Mouse (Mus musculus) spleen, adult 12 weeks (tissue): Measurements from ENCODE around the gene Sectm1b.
"Not testable (repeated sequence)": the region's sequence is repeated elsewhere in the genome, so short reads cannot be mapped to it uniquely, and the experiment has no call there.

Experiments used
- DNase-seq: peaks from one replicate; pipeline ENCODE4 v3.0.0; 2022; ENCODE audit warnings: low spot score

The Sectm1b gene

GRCm38 (mm10) chr11:121069662-121070061 is 6.3 kb upstream of the Sectm1b start:
- DNase-seq: not testable (repeated sequence)

GRCm38 (mm10) chr11:121067895-121068294 is 4.5 kb upstream of the Sectm1b start:
- DNase-seq: no peak

- DNase-seq: no peak
Observed at GRCm38 (mm10) chr11:121064197-121064596, 828 bp upstream of the Sectm1b start.

GRCm38 (mm10) chr11:121061615-121062014 is 1.8 kb downstream of the Sectm1b start:
- no peak for DNase-seq

- DNase-seq: not testable (repeated sequence)
Observed at GRCm38 (mm10) chr11:121060401-121061067, 2.8 kb downstream of the Sectm1b start.

- no peak for DNase-seq
Observed at GRCm38 (mm10) chr11:121059471-121059870, 3.9 kb downstream of the Sectm1b start.

GRCm38 (mm10) chr11:121058956-121059355 is 4.4 kb downstream of the Sectm1b start:
- DNase-seq: no peak

GRCm38 (mm10) chr11:121058122-121058521 is 5.2 kb downstream of the Sectm1b start:
- DNase-seq: no peak

GRCm38 (mm10) chr11:121056536-121057236 is 6.7 kb downstream of the Sectm1b start:
- no peak for DNase-seq

- DNase-seq: peak; percentile 53
Observed at GRCm38 (mm10) chr11:121053536-121053935, 9.8 kb downstream of the Sectm1b start.

GRCm38 (mm10) chr11:121052387-121052786 is 11.0 kb downstream of the Sectm1b start:
- DNase-seq: no peak

- no peak for DNase-seq
Observed at GRCm38 (mm10) chr11:121051793-121052192, 11.6 kb downstream of the Sectm1b start.

- DNase-seq: no peak
Observed at GRCm38 (mm10) chr11:121049840-121050239, 13.5 kb downstream of the Sectm1b start.

GRCm38 (mm10) chr11:121047826-121048399 is 15.5 kb downstream of the Sectm1b start:
- DNase-seq: no peak

- DNase-seq: no peak
Observed at GRCm38 (mm10) chr11:121045286-121045685, 18.1 kb downstream of the Sectm1b start.

- DNase-seq: not testable (repeated sequence)
Observed at GRCm38 (mm10) chr11:121043025-121043424, 20.3 kb downstream of the Sectm1b start.

- no peak for DNase-seq
Observed at GRCm38 (mm10) chr11:121042480-121042879, 20.9 kb downstream of the Sectm1b start.

GRCm38 (mm10) chr11:121041636-121042035 is 21.7 kb downstream of the Sectm1b start:
- DNase-seq: no peak

- peak; percentile 56 for DNase-seq
Observed at GRCm38 (mm10) chr11:121041212-121041611, 22.2 kb downstream of the Sectm1b start.

GRCm38 (mm10) chr11:121039302-121039701 is 24.1 kb downstream of the Sectm1b start, which contains the start of gene Cd7:
Gene Cd7 (minus strand): TSS chr11:121039418.
- no peak for DNase-seq

GRCm38 (mm10) chr11:121038366-121039240 is 24.8 kb downstream of the Sectm1b start:
- no peak for DNase-seq

- no peak for DNase-seq
Observed at GRCm38 (mm10) chr11:121033118-121033517, 30.3 kb downstream of the Sectm1b start.
